Mouse (Mus musculus) myocyte (in vitro differentiated cells): ENCODE data around the gene Slc37a2. TPM values are rescaled to one million over a fixed set of nuclear protein-coding genes. Genes with fewer than 3 reads are reported as not detected.

Source experiments
- H3K27me3 ChIP-seq: one replicate; pipeline ENCODE4 v1.6.1; 2011; ENCODE audit not compliant: control insufficient read depth, insufficient read depth, insufficient read length
- H3K36me3 ChIP-seq: one replicate; pipeline ENCODE4 v1.6.1; 2011; ENCODE audit not compliant: control insufficient read depth, insufficient read depth
- H3K4me2 ChIP-seq: one replicate; pipeline ENCODE4 v1.6.1; 2011; ENCODE audit warnings: low read depth, control low read depth
- H3K4me3 ChIP-seq: one replicate; pipeline ENCODE4 v1.5.1; 2011; ENCODE audit warnings: mild to moderate bottlenecking, control low read depth, moderate library complexity
- H3K79me2 ChIP-seq: one replicate; pipeline ENCODE4 v1.6.1; 2011; ENCODE audit not compliant: control insufficient read depth, insufficient read depth
- H3ac ChIP-seq: one replicate; pipeline ENCODE4 v1.6.1; 2011; ENCODE audit not compliant: control insufficient read depth, insufficient read length
- CEBPB ChIP-seq: IDR thresholded peaks from 2 replicates; pipeline ENCODE4 v1.6.1; 2011; ENCODE audit warnings: mild to moderate bottlenecking, moderate library complexity; ENCODE audit not compliant: poor library complexity, insufficient read depth, severe bottlenecking
- E2F4 ChIP-seq: IDR thresholded peaks from one replicate; pipeline ENCODE4 v1.6.1; 2011; ENCODE audit warnings: mild to moderate bottlenecking, control low read depth, moderate library complexity; ENCODE audit not compliant: insufficient read depth
- MAX ChIP-seq: IDR thresholded peaks from one replicate; pipeline ENCODE4 v1.6.1; 2011; ENCODE audit warnings: low read depth, mild to moderate bottlenecking, control low read depth
- MYOD1 ChIP-seq, 3 experiments: IDR thresholded peaks; one replicate each; pipeline ENCODE4 v1.6.1; 2011; ENCODE audit warnings: control low read depth in 2 of 3, low read depth in 2 of 3, mild to moderate bottlenecking in 2 of 3, moderate library complexity in 1 of 3; ENCODE audit not compliant: insufficient read length in 2 of 3, control insufficient read depth in 1 of 3
- POLR2A ChIP-seq: IDR thresholded peaks from one replicate; pipeline ENCODE4 v1.6.1; 2011; ENCODE audit warnings: low read depth, mild to moderate bottlenecking, control low read depth, moderate library complexity; ENCODE audit not compliant: insufficient read length
- REST ChIP-seq: IDR thresholded peaks from one replicate; pipeline ENCODE4 v1.6.1; 2011; ENCODE audit warnings: mild to moderate bottlenecking, control low read depth, moderate library complexity; ENCODE audit not compliant: insufficient read depth, insufficient read length
- SRF ChIP-seq: IDR thresholded peaks from one replicate; pipeline ENCODE4 v1.6.1; 2011; ENCODE audit warnings: low read depth; ENCODE audit not compliant: control insufficient read depth, insufficient read length
- TCF12 ChIP-seq: IDR thresholded peaks from one replicate; pipeline ENCODE4 v1.6.1; 2011; ENCODE audit warnings: mild to moderate bottlenecking, control low read depth; ENCODE audit not compliant: poor library complexity, insufficient read depth, severe bottlenecking
- TCF3 ChIP-seq: IDR thresholded peaks from one replicate; pipeline ENCODE4 v1.6.1; 2011; ENCODE audit warnings: low read depth, control low read depth; ENCODE audit not compliant: insufficient read length
- USF1 ChIP-seq: IDR thresholded peaks from one replicate; pipeline ENCODE4 v1.6.1; 2011; ENCODE audit warnings: low read depth, mild to moderate bottlenecking, control low read depth, moderate library complexity
- polyA plus RNA-seq: library from polyadenylated mRNA; unstranded; fragments of >200 nt; fragmentation: generic; extraction: Trizol; gene quantifications from one replicate; pipeline ENCODE4 v1.2.1, GENCODE M21; 2012; ENCODE audit warnings: missing spikeins

Gene Slc37a2
- polyA plus RNA-seq, 1 experiment: 9.2 TPM

GRCm38 (mm10) chr9:37179596-37179995 is 75.9 kb downstream of the Slc37a2 start:
- no peaks in the 10 kb centered on the region for H3K79me2 ChIP-seq
- no peaks in the 10 kb centered on the region for H3K36me3 ChIP-seq
- H3ac ChIP-seq: no peak overlapping the region
- no peak overlapping the region for H3K4me3 ChIP-seq
- TF ChIP-seq MYOD1 (IDR thresholded peaks at IDR 0.05; ENCODE audit: control insufficient read depth in 1 of 3, insufficient read length in 2 of 3, low read depth in 2 of 3) (no peak), MAX (no peak), E2F4 (no peak), TCF12 (no peak), USF1 (no peak), SRF (no peak)
- H3K27me3 ChIP-seq: peaks cover 22% of the 10 kb centered on the region
- no peak overlapping the region for H3K4me2 ChIP-seq

- peaks cover 29% of the 10 kb centered on the region for H3K27me3 ChIP-seq
- H3K4me3 ChIP-seq: no peak overlapping the region
- H3K79me2 ChIP-seq: no peaks in the 10 kb centered on the region
- no peak overlapping the region for H3ac ChIP-seq
- no peak for TF ChIP-seq USF1
- TF ChIP-seq E2F4: no peak
- no peak for TF ChIP-seq POLR2A
- no peak for TF ChIP-seq CEBPB
- TF ChIP-seq TCF12: no peak
- no peak for TF ChIP-seq MAX
- no peak for TF ChIP-seq REST
- TF ChIP-seq MYOD1 (IDR thresholded peaks at IDR 0.05; ENCODE audit: control insufficient read depth in 1 of 3, insufficient read length in 2 of 3, low read depth in 2 of 3): no peak
- no peak for TF ChIP-seq TCF3
- H3K4me2 ChIP-seq: no peak overlapping the region
- no peaks in the 10 kb centered on the region for H3K36me3 ChIP-seq
These were observed 76.6 kb downstream of the Slc37a2 start for GRCm38 (mm10) chr9:37178911-37179310.

Other genes with a start within 250 kb of the Slc37a2 start
- 20.4 TPM for gene Pknox2, start 108.3 kb downstream of the Slc37a2 start, polyA plus RNA-seq
- gene Tmem218, start 47.5 kb downstream of the Slc37a2 start, polyA plus RNA-seq: 3.9 TPM
- gene Ccdc15, start 92.7 kb upstream of the Slc37a2 start, polyA plus RNA-seq: 0.38 TPM
- not detected for gene Hepacam, start 111.6 kb upstream of the Slc37a2 start, polyA plus RNA-seq
- gene Robo4, start 146.2 kb upstream of the Slc37a2 start, polyA plus RNA-seq: not detected
- 0.01 TPM for gene Robo3, start 177.5 kb upstream of the Slc37a2 start, polyA plus RNA-seq
- gene Msantd2, start 233.6 kb upstream of the Slc37a2 start, polyA plus RNA-seq: 4.0 TPM